Mouse (Mus musculus): ENCODE results near the gene Rnase9. TPM values are rescaled to one million over a fixed set of nuclear protein-coding genes. Genes with fewer than 3 reads are reported as not detected.
A peak's percentile ranks its signal among the peaks of the same experiment; 100 is the strongest.

Rnase9 gene
- polyA plus RNA-seq (2011; ENCODE audit: insufficient read depth, insufficient read length, low replicate concordance, missing spikeins), result not detected in 2 replicates

- H3K4me3 ChIP-seq (replicated peaks; ENCODE audit: control insufficient read depth, low read depth, low read length), result no peak within 1 kb of the TSS
- no peak within 1 kb of the TSS for H3K27ac ChIP-seq (ENCODE audit: control insufficient read depth, insufficient read depth, low read depth, low read length, poor library complexity)
- no peaks in the 10 kb centered on the region for H3K4me1 ChIP-seq (ENCODE audit: control insufficient read depth, insufficient read depth, low read length)
- WGBS, result 89% methylated on average over 6 of the region's 6 CpGs
- no peak for TF ChIP-seq CTCF (IDR thresholded peaks at IDR 0.05; ENCODE audit: control insufficient read depth, insufficient read depth, low read length)
- no peak for TF ChIP-seq POLR2A (IDR thresholded peaks at IDR 0.05; ENCODE audit: borderline replicate concordance, control insufficient read depth, low read depth, low read length)
These were observed at the start of gene Rnase9 for GRCm38 (mm10) chr14:51041769-51042168. Gene Rnase9 (minus strand): TSS chr14:51041869.

- peak overlapping the region; percentile 92 for H3K27ac ChIP-seq (ENCODE audit: control insufficient read depth, insufficient read depth, low read depth, low read length, poor library complexity)
- TF ChIP-seq POLR2A (IDR thresholded peaks at IDR 0.05; ENCODE audit: borderline replicate concordance, control insufficient read depth, low read depth, low read length) (peak; percentile 35; the same call in 1 of the 2 replicates), CTCF (IDR thresholded peaks at IDR 0.05; ENCODE audit: control insufficient read depth, insufficient read depth, low read length) (no peak)
- peak overlapping the region; percentile 75 for H3K4me3 ChIP-seq (replicated peaks; ENCODE audit: control insufficient read depth, low read depth, low read length)
- H3K4me1 ChIP-seq (ENCODE audit: control insufficient read depth, insufficient read depth, low read length), result peaks cover 3% of the 10 kb centered on the region; the same call in 1 of the 2 replicates
- under 1% methylated on average over 27 of the region's 27 CpGs for WGBS
These were observed 48.6 kb upstream of the Rnase9 start for GRCm38 (mm10) chr14:51090077-51090781.

DNA sequence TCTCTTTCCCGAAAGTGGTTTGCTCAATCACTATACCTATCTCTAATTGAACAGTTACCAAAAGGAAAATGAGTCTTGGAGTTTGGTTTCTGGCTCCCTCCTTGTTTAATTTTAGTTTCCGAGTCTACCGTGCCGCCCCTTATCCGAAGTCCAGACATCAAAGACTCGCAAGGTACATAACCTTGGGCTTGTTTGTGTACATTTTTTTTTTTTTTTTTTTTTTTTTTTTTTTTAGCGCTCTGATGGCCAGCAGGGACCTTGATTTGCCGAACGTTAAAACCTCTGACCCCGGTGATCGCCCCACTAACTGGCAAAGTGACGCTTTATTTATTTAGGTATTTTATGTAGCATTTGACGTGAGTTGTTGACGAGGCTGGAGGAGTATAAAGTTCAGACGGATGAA is 48.0 kb upstream of the Rnase9 start:
- Histone ChIP-seq H3K27ac (ENCODE audit: control insufficient read depth, insufficient read depth, low read depth, low read length, poor library complexity) (no peak overlapping the region), H3K4me3 (replicated peaks; ENCODE audit: control insufficient read depth, low read depth, low read length) (peak overlapping the region; percentile 75), H3K4me1 (ENCODE audit: control insufficient read depth, insufficient read depth, low read length) (peaks cover 3% of the 10 kb centered on the region; the same call in 1 of the 2 replicates)
- TF ChIP-seq CTCF (IDR thresholded peaks at IDR 0.05; ENCODE audit: control insufficient read depth, insufficient read depth, low read length) (no peak), POLR2A (IDR thresholded peaks at IDR 0.05; ENCODE audit: borderline replicate concordance, control insufficient read depth, low read depth, low read length) (no peak)
- WGBS, result under 1% methylated on average over 15 of the region's 15 CpGs

- H3K4me1 ChIP-seq (ENCODE audit: control insufficient read depth, insufficient read depth, low read length), result peaks cover 1% of the 10 kb centered on the region; the same call in 1 of the 2 replicates
- no peak for TF ChIP-seq CTCF (IDR thresholded peaks at IDR 0.05; ENCODE audit: control insufficient read depth, insufficient read depth, low read length)
- peak; percentile 32; the same call in 1 of the 2 replicates for TF ChIP-seq POLR2A (IDR thresholded peaks at IDR 0.05; ENCODE audit: borderline replicate concordance, control insufficient read depth, low read depth, low read length)
- peak overlapping the region; percentile 75 for H3K4me3 ChIP-seq (replicated peaks; ENCODE audit: control insufficient read depth, low read depth, low read length)
These were observed 47.5 kb upstream of the Rnase9 start for GRCm38 (mm10) chr14:51088970-51089673.

GRCm38 (mm10) chr14:51088166-51088969 is 46.7 kb upstream of the Rnase9 start:
- Histone ChIP-seq H3K4me3 (replicated peaks; ENCODE audit: control insufficient read depth, low read depth, low read length) (peak overlapping the region; percentile 75), H3K27ac (ENCODE audit: control insufficient read depth, insufficient read depth, low read depth, low read length, poor library complexity) (peak overlapping the region; percentile 51), H3K4me1 (ENCODE audit: control insufficient read depth, insufficient read depth, low read length) (no peaks in the 10 kb centered on the region)
- WGBS, result 3% methylated on average over 23 of the region's 23 CpGs
- TF ChIP-seq POLR2A (IDR thresholded peaks at IDR 0.05; ENCODE audit: borderline replicate concordance, control insufficient read depth, low read depth, low read length) (no peak), CTCF (IDR thresholded peaks at IDR 0.05; ENCODE audit: control insufficient read depth, insufficient read depth, low read length) (no peak)

More at GRCm38 (mm10) chr14:51088970-51089673, 47.5 kb upstream of the Rnase9 start:
- under 1% methylated on average over 34 of the region's 34 CpGs for WGBS
- peak overlapping the region; percentile 51 for H3K27ac ChIP-seq (ENCODE audit: control insufficient read depth, insufficient read depth, low read depth, low read length, poor library complexity)

- WGBS, result 38% methylated on average over 9 of the region's 9 CpGs
- TF ChIP-seq POLR2A (IDR thresholded peaks at IDR 0.05; ENCODE audit: borderline replicate concordance, control insufficient read depth, low read depth, low read length) (no peak), CTCF (IDR thresholded peaks at IDR 0.05; ENCODE audit: control insufficient read depth, insufficient read depth, low read length) (no peak)
- no peak overlapping the region for H3K27ac ChIP-seq (ENCODE audit: control insufficient read depth, insufficient read depth, low read depth, low read length, poor library complexity)
- no peaks in the 10 kb centered on the region for H3K4me1 ChIP-seq (ENCODE audit: control insufficient read depth, insufficient read depth, low read length)
- H3K4me3 ChIP-seq (replicated peaks; ENCODE audit: control insufficient read depth, low read depth, low read length), result no peak overlapping the region
These were observed 46.1 kb upstream of the Rnase9 start for GRCm38 (mm10) chr14:51087762-51088161.

- Histone ChIP-seq H3K4me1 (ENCODE audit: control insufficient read depth, insufficient read depth, low read length) (no peaks in the 10 kb centered on the region), H3K27ac (ENCODE audit: control insufficient read depth, insufficient read depth, low read depth, low read length, poor library complexity) (no peak overlapping the region), H3K4me3 (replicated peaks; ENCODE audit: control insufficient read depth, low read depth, low read length) (no peak overlapping the region)
- TF ChIP-seq POLR2A (IDR thresholded peaks at IDR 0.05; ENCODE audit: borderline replicate concordance, control insufficient read depth, low read depth, low read length) (no peak), CTCF (IDR thresholded peaks at IDR 0.05; ENCODE audit: control insufficient read depth, insufficient read depth, low read length) (no peak)
- WGBS, result 82% methylated on average over 4 of the region's 4 CpGs
These were observed 44.2 kb upstream of the Rnase9 start for GRCm38 (mm10) chr14:51085911-51086310.

Data from bone marrow, adult 2 months (tissue).